Mouse (Mus musculus) retina, adult 2 months (tissue): ENCODE measurements at regions not wholly inside any gene's neighbourhood (a gene's known extent, or its start where the extent isn't known, plus 50 kb on each side); places are given as distances from the start of the nearest gene placed in this dataset.

ENCODE experiments used
- DNase-seq: peaks from one replicate; pipeline ENCODE4 v3.0.0-alpha.2; 2012; ENCODE audit warnings: low read depth, low spot score

- DNase-seq = no peak
Observed at GRCm38 (mm10) chr13:34395504-34395903, 50.5 kb upstream of the Slc22a23 start.

- DNase-seq = no peak
Observed at GRCm38 (mm10) chr13:34395010-34395409, 50.0 kb upstream of the Slc22a23 start.
